Mouse (Mus musculus): ENCODE measurements at regions not wholly inside any gene's neighbourhood (a gene's known extent, or its start where the extent isn't known, plus 50 kb on each side); places are given as distances from the start of the nearest gene placed in this dataset.
"Not testable (repeated sequence)": the region's sequence is repeated elsewhere in the genome, so short reads cannot be mapped to it uniquely, and the experiment has no call there.

GRCm38 (mm10) chr3:41504867-41505266, 50.7 kb upstream of the Jade1 start:
- DNase-seq: no peak

GRCm38 (mm10) chr3:41502161-41502560, 53.4 kb upstream of the Jade1 start:
- no peak for DNase-seq

DNA sequence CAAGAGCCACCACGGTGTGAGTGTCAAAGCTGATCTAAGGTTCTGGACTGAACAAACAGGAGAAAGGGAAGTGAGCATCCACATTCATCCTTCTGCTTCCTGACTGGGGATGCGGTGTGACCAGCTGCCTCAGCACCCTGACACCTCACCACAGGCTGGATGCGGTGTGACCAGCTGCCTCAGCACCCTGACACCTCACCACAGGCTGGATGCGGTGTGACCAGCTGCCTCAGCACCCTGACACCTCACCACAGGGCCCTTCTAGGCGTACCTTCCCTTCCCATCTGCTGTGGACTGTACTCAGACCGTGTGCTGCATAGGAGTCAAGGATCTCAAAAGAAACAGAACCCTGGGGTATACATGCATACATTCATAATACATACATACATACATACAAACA, 53.9 kb upstream of the Jade1 start:
- not testable (repeated sequence) for DNase-seq

DNA sequence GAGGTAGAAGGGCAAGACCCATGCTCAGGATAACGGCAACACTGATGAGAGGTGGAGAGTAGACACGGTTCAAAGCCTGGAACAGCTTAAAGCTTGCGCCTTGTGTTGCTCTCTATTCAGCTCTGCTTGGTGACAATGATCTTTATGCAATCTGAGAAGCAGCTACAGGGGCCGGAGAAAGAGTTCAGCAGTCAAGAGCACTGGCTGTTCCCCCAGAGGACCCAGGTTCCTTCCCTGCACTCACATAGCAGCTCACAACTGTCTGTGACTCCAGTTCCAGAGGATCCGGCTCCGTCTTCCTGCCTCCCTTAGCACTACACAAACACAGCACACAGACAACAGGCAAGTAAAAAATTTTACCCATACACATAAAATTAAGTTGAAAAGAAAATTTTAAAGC, 54.4 kb upstream of the Jade1 start:
- DNase-seq: no peak

DNA sequence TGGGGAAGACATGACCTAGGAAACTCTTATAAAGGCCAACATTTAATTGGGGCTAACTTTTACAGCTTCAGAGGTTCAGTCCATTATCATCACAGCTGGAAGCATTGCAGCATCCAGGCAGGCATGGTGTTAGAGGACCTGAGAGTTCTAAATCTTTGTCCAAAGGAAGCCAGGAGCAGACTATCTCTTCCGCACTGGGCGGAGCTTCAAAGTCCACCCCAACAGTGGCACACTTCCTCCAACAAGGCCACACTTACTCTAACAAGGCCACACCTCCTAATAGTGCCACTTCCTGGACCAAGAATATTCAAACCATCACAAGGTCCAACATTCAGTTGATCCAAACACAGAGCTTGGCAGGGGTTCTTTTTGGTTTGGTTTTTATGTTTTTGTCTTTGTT, 55.9 kb upstream of the Jade1 start:
- DNase-seq: no peak

DNA sequence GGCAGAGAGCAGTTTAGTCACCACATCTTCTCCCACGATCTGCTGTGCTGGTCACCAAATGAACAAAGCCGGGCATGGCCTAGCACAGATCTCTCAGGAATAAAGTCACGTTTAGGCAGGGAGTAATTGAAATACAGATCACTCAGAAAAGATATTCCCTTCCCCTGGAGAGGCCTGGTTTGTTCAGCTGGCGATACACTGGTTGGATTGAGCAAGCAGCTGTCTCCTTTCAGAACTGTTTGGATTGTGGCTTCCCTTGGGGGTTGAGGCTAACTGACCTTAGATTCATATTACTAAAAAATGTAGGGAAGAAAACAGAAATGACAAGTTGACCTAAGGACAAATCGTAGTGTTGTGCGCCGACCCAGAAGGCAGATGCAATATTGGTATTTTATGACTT, 56.7 kb upstream of the Jade1 start:
- DNase-seq: peak; percentile 66

DNA sequence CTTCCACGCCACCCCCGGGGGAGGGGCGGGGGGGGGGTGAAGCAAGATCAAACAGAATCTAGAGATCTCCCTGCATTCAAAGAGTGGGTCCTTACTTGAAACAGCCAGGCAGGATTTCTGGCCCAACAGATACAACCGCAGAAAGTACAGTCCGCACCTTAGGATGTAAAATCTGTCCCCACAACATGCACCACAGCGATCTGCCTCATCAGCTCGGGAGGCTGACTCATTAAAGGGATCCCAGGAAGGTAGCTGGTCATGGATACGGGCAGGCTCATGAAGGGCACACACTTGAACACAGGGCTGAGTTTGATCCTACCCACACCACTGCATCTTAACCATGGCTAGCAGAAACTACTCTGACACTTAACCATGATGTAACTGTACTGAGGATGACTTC, 57.8 kb upstream of the Jade1 start:
- no peak for DNase-seq

- no peak for DNase-seq
Observed at GRCm38 (mm10) chr3:41496931-41497710, 58.4 kb upstream of the Jade1 start.

DNA sequence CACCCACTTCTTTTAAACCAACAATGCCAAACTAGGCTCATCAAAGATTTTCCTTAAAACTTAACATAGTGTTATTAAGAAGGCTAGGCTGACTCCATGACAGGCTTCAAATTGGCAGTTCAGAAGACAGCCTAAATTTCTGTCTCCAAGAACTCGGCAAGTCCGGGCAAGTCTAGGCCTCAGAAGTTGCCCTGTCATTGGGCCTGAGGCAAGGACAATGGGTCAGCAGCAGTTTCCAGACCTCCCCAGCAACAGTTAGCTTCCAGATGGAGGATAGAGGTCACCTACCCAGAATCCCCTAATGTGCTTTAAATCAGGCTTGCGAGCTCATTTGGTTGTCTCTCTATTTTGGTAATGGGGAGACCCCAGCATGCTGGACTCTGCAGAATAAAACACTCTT, 59.6 kb upstream of the Jade1 start:
- no peak for DNase-seq

- DNase-seq: no peak
Observed at GRCm38 (mm10) chr3:41495097-41495496, 60.4 kb upstream of the Jade1 start.

GRCm38 (mm10) chr3:41493472-41493871, 62.1 kb upstream of the Jade1 start:
- no peak for DNase-seq

GRCm38 (mm10) chr3:41492727-41493392, 62.7 kb upstream of the Jade1 start:
- no peak for DNase-seq

GRCm38 (mm10) chr3:41492031-41492726, 63.4 kb upstream of the Jade1 start:
- DNase-seq: no peak

DNA sequence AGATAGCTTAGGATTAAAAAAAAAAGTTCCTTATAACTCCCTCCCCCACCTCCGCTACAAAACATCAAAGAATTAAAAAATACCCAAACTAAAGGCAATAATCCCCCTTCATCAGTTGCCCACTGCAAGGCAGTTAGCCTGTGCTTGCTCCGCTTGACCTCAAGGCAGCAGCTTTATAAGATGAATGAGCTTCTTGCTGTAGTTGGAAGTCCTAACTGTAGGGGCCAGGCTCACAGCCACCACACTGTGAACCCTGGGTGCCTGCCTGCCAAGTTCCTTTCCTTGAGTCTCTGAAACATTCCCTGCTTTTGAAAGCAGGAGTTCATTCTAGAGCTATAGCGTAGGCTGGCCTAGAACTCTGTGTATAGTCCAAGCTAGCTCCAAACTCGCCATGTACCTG, 64.3 kb upstream of the Jade1 start:
- DNase-seq: no peak

DNA sequence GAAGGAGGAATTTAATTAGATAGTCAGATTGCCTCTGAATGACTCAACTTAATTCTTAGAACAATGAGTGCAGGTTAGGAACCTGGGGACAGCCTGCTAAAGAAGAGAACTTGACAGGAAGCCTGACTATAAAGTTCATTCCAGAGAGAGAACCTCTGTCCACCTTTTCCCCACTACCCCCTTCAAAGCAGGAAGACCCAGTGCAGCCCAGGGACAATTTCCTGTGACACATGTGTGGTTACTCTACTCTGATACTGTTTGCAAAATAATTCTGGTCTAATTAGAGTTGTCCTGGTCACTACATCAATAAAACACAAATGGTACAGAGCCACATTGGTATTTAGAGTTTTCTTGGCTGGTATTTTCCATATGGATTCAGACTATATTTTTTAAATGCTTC, 65.5 kb upstream of the Jade1 start:
- DNase-seq: no peak

- DNase-seq: peak; percentile 46
Observed at GRCm38 (mm10) chr3:41489571-41489970, 66.0 kb upstream of the Jade1 start.

GRCm38 (mm10) chr3:41488229-41488774, 67.2 kb upstream of the Jade1 start:
- DNase-seq: no peak

DNA sequence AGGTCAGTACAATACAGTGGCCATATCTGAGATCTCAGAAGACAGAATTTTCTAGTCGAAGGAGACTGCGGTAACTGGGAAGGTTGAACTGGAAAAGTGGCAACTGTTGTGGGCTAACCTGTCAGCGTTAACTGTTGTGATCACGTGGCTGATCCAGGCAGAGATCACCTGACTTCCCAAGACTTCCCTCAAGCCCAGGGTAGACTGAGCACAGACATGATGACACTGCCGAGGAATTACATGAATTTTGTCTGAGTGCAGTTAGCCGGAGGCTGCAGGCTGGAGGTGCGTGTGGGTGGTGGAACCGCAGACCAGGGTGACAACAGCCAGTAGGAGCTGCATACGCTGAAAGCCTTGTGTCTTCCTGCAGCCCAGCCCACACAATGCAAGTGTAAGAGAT, 70.6 kb upstream of the Jade1 start:
- DNase-seq: no peak

GRCm38 (mm10) chr3:41483582-41483981, 71.9 kb upstream of the Jade1 start:
- DNase-seq: peak; percentile 26

DNA sequence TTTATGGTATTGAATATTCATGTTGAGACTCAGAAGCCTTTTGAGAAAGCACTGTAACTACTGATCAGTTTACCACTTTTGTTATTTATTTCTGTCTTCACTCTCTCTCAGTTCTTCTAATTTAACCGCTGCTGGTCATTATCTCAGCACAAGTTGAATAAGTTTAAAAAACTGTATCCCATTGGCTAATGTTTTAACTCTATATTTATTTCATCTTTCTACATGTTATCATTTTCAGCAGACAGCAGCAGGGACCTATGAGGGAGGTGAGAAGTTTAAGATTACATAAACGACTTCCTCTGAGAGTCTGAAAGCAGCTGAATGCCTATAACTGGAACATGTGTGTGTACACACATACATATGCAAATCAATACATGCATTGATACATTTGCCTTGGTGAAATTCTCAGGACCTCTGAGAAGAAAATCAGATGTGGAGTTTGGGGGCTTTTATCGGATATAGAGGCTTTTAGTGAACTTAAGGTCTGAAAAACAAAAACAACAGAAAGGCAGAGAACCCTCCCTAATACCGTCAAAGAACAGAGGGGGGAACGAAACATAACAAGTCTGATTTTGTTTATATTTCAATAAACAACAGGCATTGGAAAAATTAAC, 72.5 kb upstream of the Jade1 start:
- no peak for DNase-seq

DNA sequence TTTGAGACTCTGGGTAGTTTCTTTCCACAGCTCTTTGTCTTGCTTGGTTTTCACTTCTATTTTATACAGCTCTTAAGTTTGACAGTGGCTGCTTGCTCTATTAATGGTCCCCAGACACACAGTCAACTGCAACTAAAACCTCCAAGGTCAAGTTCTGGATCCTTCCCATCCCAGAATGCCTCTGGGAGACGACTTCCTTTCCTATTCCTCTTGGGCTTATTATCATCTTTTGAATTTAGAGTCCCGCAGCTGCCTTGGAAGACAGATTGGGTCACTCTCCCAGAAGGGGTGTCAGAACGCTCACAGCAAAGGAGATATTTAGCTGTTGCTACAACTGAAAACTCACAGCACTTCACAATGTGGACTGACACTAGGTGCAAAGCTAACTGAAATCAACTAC, 75.3 kb upstream of the Jade1 start:
- no peak for DNase-seq

- DNase-seq: no peak
Observed at GRCm38 (mm10) chr3:41478971-41479370, 76.6 kb upstream of the Jade1 start.

DNA sequence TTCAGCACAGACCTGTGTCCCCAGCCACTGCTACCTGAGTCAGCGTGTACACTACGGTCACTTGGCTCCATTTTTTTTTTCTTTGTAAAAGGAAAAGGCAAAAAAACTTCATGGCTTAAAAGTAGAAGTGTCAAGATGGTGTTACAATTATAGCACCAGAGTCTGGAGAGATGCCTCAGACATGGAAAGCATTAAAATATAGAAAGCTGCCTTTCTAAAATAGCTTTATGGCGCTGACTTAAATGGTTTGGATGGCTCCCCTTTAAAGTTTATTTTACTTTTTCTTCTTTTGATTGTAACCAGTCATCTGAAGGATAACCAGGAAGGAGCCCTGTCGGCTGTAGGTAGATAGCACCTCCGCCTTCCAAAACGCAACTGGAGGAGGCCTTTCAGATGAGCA, 79.0 kb upstream of the Jade1 start:
- no peak for DNase-seq
